Mouse (Mus musculus) lung, adult 2 months (tissue): ENCODE results near the gene Dnajb8.

ENCODE experiments used
- CTCF ChIP-seq: fragments of 200-500 bp; IDR thresholded peaks from 2 replicates; pipeline ENCODE4 v1.5.1; 2011; ENCODE audit warnings: mild to moderate bottlenecking, low read length, control low read depth; ENCODE audit not compliant: insufficient read depth
- POLR2A ChIP-seq: fragments of 200-500 bp; IDR thresholded peaks from 2 replicates; pipeline ENCODE4 v1.6.1; 2011; ENCODE audit warnings: low read depth, mild to moderate bottlenecking, control low read depth, low read length, borderline replicate concordance; ENCODE audit errors: extremely low read depth

- TF ChIP-seq POLR2A (peak; percentile 17; the same call in 1 of the 2 replicates), CTCF (no peak)
These were observed 16.1 kb upstream of the Dnajb8 start for GRCm38 (mm10) chr6:88205937-88206336.
